Comparison of ENCODE assay signal across 21 mouse cellular contexts in the genomic region with DNA sequence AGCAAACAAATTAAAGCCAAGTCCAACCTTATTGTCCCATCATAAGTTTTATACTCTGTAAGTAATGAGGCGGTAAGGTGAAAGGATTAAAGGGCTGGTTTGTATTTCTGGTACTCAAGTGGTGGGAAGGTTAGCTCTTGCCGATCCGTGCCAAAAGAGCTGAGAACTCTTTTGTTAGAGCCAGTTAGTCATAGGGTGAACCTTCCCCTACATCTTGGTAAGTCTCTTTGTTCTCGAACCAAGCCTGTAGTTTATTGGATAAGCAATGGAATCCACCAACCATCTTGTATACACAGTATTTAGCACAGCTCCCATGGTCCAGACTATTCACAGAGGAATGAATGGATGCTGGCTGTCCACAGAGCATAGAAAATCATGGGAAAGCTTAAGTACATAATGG. TPM values are rescaled to one million over a fixed set of nuclear protein-coding genes. Genes with fewer than 3 reads are reported as not detected.
"Had no signal": no experiment of that assay in that cellular context is flagged by ENCODE, and none has a peak within 500 bp of the region (broad histone marks: within the 10 kb centered on the region; RNA-seq: fewer than 3 reads in every experiment).

No protein-coding gene starts in this region.

- H3K4me3 ChIP-seq: limb, embryonic 10.5 days; liver, embryonic 13.5 days; lung, embryonic 15.5 days; midbrain, embryonic 13.5 days; neural tube, embryonic 15.5 days had no signal

- H3K27me3 ChIP-seq: liver, embryonic 13.5 days; lung, embryonic 15.5 days; midbrain, embryonic 13.5 days; neural tube, embryonic 15.5 days had no signal

- H3K9me3 ChIP-seq: limb, embryonic 10.5 days; liver, embryonic 13.5 days; lung, embryonic 15.5 days; midbrain, embryonic 13.5 days; neural tube, embryonic 15.5 days had no signal

- H3K4me2 ChIP-seq: liver, embryonic 13.5 days; lung, embryonic 15.5 days; midbrain, embryonic 13.5 days; neural tube, embryonic 15.5 days had no signal

- ATAC-seq: liver, postnatal 0 days; midbrain, embryonic 13.5 days had no signal

- H3K9ac ChIP-seq: liver, embryonic 13.5 days; liver, postnatal 0 days; lung, embryonic 15.5 days; midbrain, embryonic 13.5 days; neural tube, embryonic 15.5 days had no signal

- H3K27ac ChIP-seq: kidney, postnatal 0 days; limb, embryonic 10.5 days; liver, embryonic 13.5 days; lung, embryonic 15.5 days; midbrain, embryonic 13.5 days; neural tube, embryonic 15.5 days had no signal

- DNase-seq: kidney, adult 9 months; kidney, postnatal 4 days; liver, embryonic 13.5 days; liver, postnatal 0 days; right cerebral cortex, adult 18-20 months; right cerebral cortex, postnatal 25 days; thymus, adult 2 months; thymus, postnatal 25 days had no signal

RNA-seq across cellular contexts. Expression of a gene that starts 48.6 kb away (rescaled TPM):
- polyA plus RNA-seq: neural tube, embryonic 11.5 days; small intestine, adult 2 months; testis, adult 2 months had no signal

RNA-seq across cellular contexts. Expression of a gene that starts 52.2 kb away (rescaled TPM):
- total RNA-seq: layer of hippocampus, adult 8-10 months; left cerebral cortex, postnatal 14 days; megakaryocyte progenitor cell, adult 5-6 weeks had no signal
- polyA plus RNA-seq: kidney, postnatal 0 days; limb, embryonic 10.5 days; limb, embryonic 14.5 days; liver, embryonic 13.5 days; liver, postnatal 0 days; lung, embryonic 15.5 days; midbrain, embryonic 13.5 days; neural tube, embryonic 11.5 days; neural tube, embryonic 15.5 days; small intestine, adult 2 months; testis, adult 2 months; thymus, adult 2 months; urinary bladder, adult 2 months had no signal
